Mouse (Mus musculus): ENCODE measurements around the gene Rbfox3.

- TF ChIP-seq GATA1 (IDR thresholded peaks at IDR 0.05; ENCODE audit: borderline replicate concordance, low read length): no peak
- no peak for TF ChIP-seq FLI1 (IDR thresholded peaks at IDR 0.05; ENCODE audit: low read length)
Measured at GRCm38 (mm10) chr11:118861801-118862431, 49.5 kb downstream of the Rbfox3 start.
